14 mouse cellular contexts compared by ENCODE assay signal in genomic region chr13:30792308-30792707, GRCm38 (mm10). TPM values are rescaled to one million over a fixed set of nuclear protein-coding genes. Genes with fewer than 3 reads are reported as not detected.
DNase-seq lines count a peak whose midpoint lies in the region; ATAC-seq and TF ChIP-seq lines count a peak whose summit lies in the region.
"Had no signal": no experiment of that assay in that cellular context is flagged by ENCODE, and none has a peak within 500 bp of the region (broad histone marks: within the 10 kb centered on the region; RNA-seq: fewer than 3 reads in every experiment).

No protein-coding gene starts in this region.

- H3K27me3 ChIP-seq in MEL (ENCODE audit: control insufficient read depth in 1 of 2, insufficient read depth in 2 of 2, low read length in 2 of 2) (no peaks in the 10 kb centered on the region), myocyte (ENCODE audit: control insufficient read depth, insufficient read depth, insufficient read length) (no peaks in the 10 kb centered on the region)
- no peaks in the 10 kb centered on the region; the same call in 1 of the 2 replicates for H3K27me3 ChIP-seq in heart, embryonic 11.5 days (ENCODE audit: control insufficient read depth, insufficient read depth, low read length)

- no peak for TF ChIP-seq RAD21 in MEL (IDR thresholded peaks at IDR 0.05; ENCODE audit: low read depth, low read length)

- TF ChIP-seq EP300 in MEL (IDR thresholded peaks at IDR 0.05; ENCODE audit: low read depth in 1 of 2, low read length in 2 of 2): no peak

- no peaks in the 10 kb centered on the region for H3K4me1 ChIP-seq in MEL (ENCODE audit: control insufficient read depth in 1 of 2, insufficient read depth in 2 of 2, low read length in 2 of 2)
- peaks cover under 1% of the 10 kb centered on the region; the same call in 1 of the 2 replicates for H3K4me1 ChIP-seq in heart, embryonic 11.5 days (ENCODE audit: control insufficient read depth, insufficient read depth, low read length)

- H3K79me2 ChIP-seq in MEL (ENCODE audit: control insufficient read depth, insufficient read depth, low read length, poor library complexity) (no peaks in the 10 kb centered on the region), myocyte (ENCODE audit: control insufficient read depth, insufficient read depth) (no peaks in the 10 kb centered on the region)

- TF ChIP-seq POLR2A in MEL (IDR thresholded peaks at IDR 0.05; ENCODE audit: control insufficient read depth in 1 of 2, insufficient read depth in 1 of 2, low read depth in 1 of 2, low read length in 2 of 2, poor library complexity in 1 of 2) (no peak), myocyte (IDR thresholded peaks at IDR 0.05; ENCODE audit: insufficient read length, low read depth) (no peak)

- H3K4me3 ChIP-seq in MEL (ENCODE audit: control insufficient read depth in 1 of 2, insufficient read depth in 1 of 2, low read depth in 2 of 2, low read length in 2 of 2) (no peak overlapping the region), myocyte (no peak overlapping the region)
- H3K4me3 ChIP-seq in heart, embryonic 11.5 days (ENCODE audit: low read depth, low read length): no peak overlapping the region
- H3K4me3 ChIP-seq: erythroblast, embryonic 14.5 days had no signal

- WGBS in heart, embryonic 11.5 days (ENCODE audit: insufficient replicate concordance): 55% methylated on average over 9 of the region's 9 CpGs

- no peak overlapping the region for H3K9ac ChIP-seq in MEL (ENCODE audit: control insufficient read depth, low read depth, low read length, poor library complexity, severe bottlenecking)
- no peak overlapping the region for H3K9ac ChIP-seq in heart, embryonic 11.5 days (ENCODE audit: low read depth, low read length)

- H3ac ChIP-seq in myocyte (ENCODE audit: control insufficient read depth, insufficient read length): no peak overlapping the region

- no peaks in the 10 kb centered on the region for H3K9me3 ChIP-seq in MEL (replicated peaks; ENCODE audit: insufficient read depth, low read length)
- no peaks in the 10 kb centered on the region for H3K9me3 ChIP-seq in heart, embryonic 11.5 days (replicated peaks; ENCODE audit: control insufficient read depth, low read length)

- no peak overlapping the region for H3K27ac ChIP-seq in MEL (ENCODE audit: control insufficient read depth, low read depth, low read length)
- no peak overlapping the region for H3K27ac ChIP-seq in heart, embryonic 11.5 days (ENCODE audit: low read depth, low read length)

- H3K4me2 ChIP-seq in myocyte (ENCODE audit: low read depth): peak overlapping the region; percentile 3
- H3K4me2 ChIP-seq in heart, embryonic 11.5 days: no peak overlapping the region
- H3K4me2 ChIP-seq: liver, embryonic 11.5 days had no signal

- H3K36me3 ChIP-seq in MEL (ENCODE audit: control insufficient read depth in 1 of 2, insufficient read depth in 2 of 2, low read length in 2 of 2): no peaks in the 10 kb centered on the region
- no peaks in the 10 kb centered on the region for H3K36me3 ChIP-seq in myocyte (ENCODE audit: control insufficient read depth, insufficient read depth)
- H3K36me3 ChIP-seq in heart, embryonic 11.5 days (ENCODE audit: control insufficient read depth, insufficient read depth, low read length): no peaks in the 10 kb centered on the region

- TF ChIP-seq CTCF in MEL (IDR thresholded peaks at IDR 0.05 in 2 of 3, conservative IDR thresholded peaks at IDR 0.05 in 1 of 3; ENCODE audit: control insufficient read depth in 1 of 3, insufficient read depth in 1 of 3, low read depth in 2 of 3, low read length in 3 of 3, poor library complexity in 1 of 3, severe bottlenecking in 1 of 3): no peak

- peak; percentile 33 for DNase-seq in spleen, adult 12 weeks (ENCODE audit: low spot score)
- DNase-seq in spleen, postnatal 14 days (ENCODE audit: low spot score in 2 of 2): no peak
- DNase-seq in MEL (ENCODE audit: low read depth, low spot score): peak; percentile 4
- DNase-seq in thymus, postnatal 36 days: peak; percentile 55 to 72
- DNase-seq in frontal cortex, postnatal 14 days (ENCODE audit: low spot score in 2 of 2): no peak
- DNase-seq in urinary bladder, postnatal 25 days (ENCODE audit: low spot score): no peak
- DNase-seq: adrenal gland, adult 8-10 months; cerebellum, postnatal 36 days; heart, postnatal 4 days; kidney, adult 9 months had no signal

- no peak for ATAC-seq in heart, embryonic 11.5 days (replicated peaks; ENCODE audit: insufficient number of reproducible peaks, low FRiP score, low TSS enrichment)

TF ChIP-seq in MEL, 35 proteins besides CTCF, POLR2A, EP300 and RAD21:
- TF ChIP-seq ETS1 (IDR thresholded peaks at IDR 0.05; ENCODE audit: low read depth, low read length) (no peak), ZMIZ1 (IDR thresholded peaks at IDR 0.05; ENCODE audit: low read depth, low read length) (no peak), JUND (IDR thresholded peaks at IDR 0.05; ENCODE audit: low read depth, low read length) (no peak), MYC (IDR thresholded peaks at IDR 0.05; ENCODE audit: low read depth, low read length) (no peak), MEF2A (IDR thresholded peaks at IDR 0.05; ENCODE audit: extremely low read depth, insufficient replicate concordance, low read depth, low read length, poor library complexity, severe bottlenecking) (no peak), GATA1 (IDR thresholded peaks at IDR 0.05; ENCODE audit: low read depth, low read length) (no peak), MAX (IDR thresholded peaks at IDR 0.05; ENCODE audit: low read length) (no peak), BHLHE40 (IDR thresholded peaks at IDR 0.05; ENCODE audit: borderline replicate concordance, low read depth, low read length) (no peak), MAZ (IDR thresholded peaks at IDR 0.05; ENCODE audit: low read depth, low read length) (no peak), HCFC1 (IDR thresholded peaks at IDR 0.05; ENCODE audit: low read depth, low read length) (no peak), ELF1 (IDR thresholded peaks at IDR 0.05; ENCODE audit: low read depth, low read length) (no peak), E2F4 (IDR thresholded peaks at IDR 0.05; ENCODE audit: borderline replicate concordance, low read depth, low read length) (no peak), TAL1 (IDR thresholded peaks at IDR 0.05; ENCODE audit: low read length) (no peak), ZC3H11A (IDR thresholded peaks at IDR 0.05; ENCODE audit: low read depth, low read length) (no peak), CHD2 (IDR thresholded peaks at IDR 0.05; ENCODE audit: low read length) (no peak)

TF ChIP-seq in myocyte, 11 proteins besides CTCF, POLR2A, EP300 and RAD21:
- TF ChIP-seq MYOG (IDR thresholded peaks at IDR 0.05; ENCODE audit: control insufficient read depth in 1 of 3, insufficient read depth in 1 of 3, insufficient read length in 2 of 3, low read depth in 2 of 3) (no peak), TCF12 (IDR thresholded peaks at IDR 0.05; ENCODE audit: insufficient read depth, poor library complexity, severe bottlenecking) (no peak), MYOD1 (IDR thresholded peaks at IDR 0.05; ENCODE audit: control insufficient read depth in 1 of 3, insufficient read length in 2 of 3, low read depth in 2 of 3) (peak in 2 of 3 experiments; percentile 24 to 62), POLR2AphosphoS2 (IDR thresholded peaks at IDR 0.05; ENCODE audit: insufficient read length, low read depth) (no peak)

RNA-seq across cellular contexts. Expression of gene Irf4, which starts 43.3 kb away (rescaled TPM):
- not detected in 2 replicates for total RNA-seq in MEL (2012; rRNA removed)
- not detected for polyA plus RNA-seq in MEL (2012; ENCODE audit: insufficient read depth in 1 of 2, insufficient read length in 2 of 2, low read depth in 1 of 2, low replicate concordance in 2 of 2, missing spikeins in 1 of 2)
- polyA plus RNA-seq in myocyte (2012; fragmentation: generic; extraction: Trizol): 0.01 TPM
- polyA plus RNA-seq in heart, embryonic 11.5 days (2014; fragmentation: Nextera tagmentation; extraction: Ambion mirVana): 0.03 TPM in 1 of 2 replicates, not detected in the other
- polyA plus RNA-seq: erythroblast, embryonic 14.5 days had no signal

Comparison
In these comparisons a context has a peak if more than half of its experiments do, and no peak if none do; other contexts are left out.
1. DNase-seq: peak in spleen, adult 12 weeks (single experiment), MEL (single experiment) and thymus, postnatal 36 days (2 of 2); none in spleen, postnatal 14 days (0 of 2), frontal cortex, postnatal 14 days (0 of 2) and urinary bladder, postnatal 25 days (single experiment).